9 mouse cellular contexts compared by ENCODE assay signal in genomic region chr12:24948344-24948743, GRCm38 (mm10). TPM values are rescaled to one million over a fixed set of nuclear protein-coding genes. Genes with fewer than 3 reads are reported as not detected.
DNase-seq lines count a peak whose midpoint lies in the region; TF ChIP-seq lines count a peak whose summit lies in the region.
"Had no signal": no experiment of that assay in that cellular context is flagged by ENCODE, and none has a peak within 500 bp of the region (broad histone marks: within the 10 kb centered on the region; RNA-seq: fewer than 3 reads in every experiment).

No protein-coding gene starts in this region.

- H3K4me3 ChIP-seq in embryonic facial prominence, embryonic 10.5 days: no peak overlapping the region
- no peak overlapping the region for H3K4me3 ChIP-seq in kidney, adult 2 months (ENCODE audit: insufficient read depth, low read depth, low read length)
- H3K4me3 ChIP-seq: hindbrain, embryonic 15.5 days had no signal

- no peaks in the 10 kb centered on the region for H3K27me3 ChIP-seq in embryonic facial prominence, embryonic 10.5 days (replicated peaks; ENCODE audit: low read depth, poor library complexity, severe bottlenecking)
- no peaks in the 10 kb centered on the region for H3K27me3 ChIP-seq in kidney, adult 2 months (replicated peaks; ENCODE audit: control insufficient read depth, insufficient read depth, low read length)
- H3K27me3 ChIP-seq: hindbrain, embryonic 15.5 days had no signal

- H3K4me1 ChIP-seq in embryonic facial prominence, embryonic 10.5 days: no peaks in the 10 kb centered on the region
- H3K4me1 ChIP-seq in kidney, adult 2 months (ENCODE audit: control insufficient read depth, insufficient read depth, low read length): no peaks in the 10 kb centered on the region; the same call in 1 of the 2 replicates
- H3K4me1 ChIP-seq: hindbrain, embryonic 15.5 days had no signal

- 65% methylated on average over 3 of the region's 3 CpGs for WGBS in embryonic facial prominence, embryonic 10.5 days
- 58% methylated on average over 3 of the region's 3 CpGs for WGBS in kidney, adult 2 months

- TF ChIP-seq POLR2A in kidney, adult 2 months (IDR thresholded peaks at IDR 0.05; ENCODE audit: low read depth, low read length): no peak

- peaks cover 81% of the 10 kb centered on the region for H3K36me3 ChIP-seq in embryonic facial prominence, embryonic 10.5 days (replicated peaks)
- H3K36me3 ChIP-seq in kidney, adult 2 months (ENCODE audit: control insufficient read depth, insufficient read depth, low read length): no peaks in the 10 kb centered on the region

- H3K27ac ChIP-seq in embryonic facial prominence, embryonic 10.5 days (replicated peaks): no peak overlapping the region
- H3K27ac ChIP-seq in kidney, adult 2 months (ENCODE audit: insufficient read depth, low read depth, low read length): no peak overlapping the region
- H3K27ac ChIP-seq: hindbrain, embryonic 15.5 days had no signal

- peak; percentile 71 for TF ChIP-seq CTCF in kidney, adult 2 months (conservative IDR thresholded peaks at IDR 0.05; ENCODE audit: insufficient read depth, insufficient read length, low read depth, low read length)

- no peaks in the 10 kb centered on the region for H3K9me3 ChIP-seq in embryonic facial prominence, embryonic 10.5 days
- H3K9me3 ChIP-seq: hindbrain, embryonic 15.5 days had no signal

- DNase-seq in adrenal gland, adult (ENCODE audit: inconsistent age in 2 of 2, low spot score in 1 of 2): peak; percentile 39 to 76
- no peak for DNase-seq in adrenal gland, adult 8-10 months
- peak; percentile 48 to 50 for DNase-seq in right cerebral cortex, postnatal 10 days (ENCODE audit: low spot score in 2 of 2)
- DNase-seq in right cerebral cortex, postnatal 25 days: no peak
- DNase-seq in embryonic facial prominence, embryonic 10.5 days (ENCODE audit: low spot score): peak; percentile 46
- DNase-seq in kidney, adult 2 months: peak; percentile 67
- peak; percentile 53 for DNase-seq in lung, postnatal 14 days
- DNase-seq in T-cell, adult 2 months (ENCODE audit: low spot score): no peak

RNA-seq across cellular contexts. Expression of gene Kidins220, which starts 26.4 kb away (rescaled TPM):
- total RNA-seq in adrenal gland, adult 8-10 months (2022): 100 to 1,000 TPM; 105 to 132 (median 121) TPM
- polyA plus RNA-seq in embryonic facial prominence, embryonic 10.5 days (2016; fragmentation: Nextera tagmentation; extraction: Ambion mirVana): 18.9 and 19.0 TPM in 2 replicates
- polyA plus RNA-seq in kidney, adult 2 months (2012; rRNA removed): 79.6 and 102 TPM in 2 replicates

Comparison
In these comparisons a context has a peak if more than half of its experiments do, and no peak if none do; other contexts are left out.
1. DNase-seq: peak in adrenal gland, adult (2 of 2), right cerebral cortex, postnatal 10 days (2 of 2), embryonic facial prominence, embryonic 10.5 days (single experiment), kidney, adult 2 months (single experiment) and lung, postnatal 14 days (single experiment); none in adrenal gland, adult 8-10 months (single experiment), right cerebral cortex, postnatal 25 days (single experiment) and T-cell, adult 2 months (single experiment).